Mouse (Mus musculus) cerebellum, adult 11 months (tissue): ENCODE results near the gene Hdac7.

Source experiments
- DNase-seq: peaks from one replicate; pipeline ENCODE4 v3.0.0; 2022

Gene Hdac7

DNA sequence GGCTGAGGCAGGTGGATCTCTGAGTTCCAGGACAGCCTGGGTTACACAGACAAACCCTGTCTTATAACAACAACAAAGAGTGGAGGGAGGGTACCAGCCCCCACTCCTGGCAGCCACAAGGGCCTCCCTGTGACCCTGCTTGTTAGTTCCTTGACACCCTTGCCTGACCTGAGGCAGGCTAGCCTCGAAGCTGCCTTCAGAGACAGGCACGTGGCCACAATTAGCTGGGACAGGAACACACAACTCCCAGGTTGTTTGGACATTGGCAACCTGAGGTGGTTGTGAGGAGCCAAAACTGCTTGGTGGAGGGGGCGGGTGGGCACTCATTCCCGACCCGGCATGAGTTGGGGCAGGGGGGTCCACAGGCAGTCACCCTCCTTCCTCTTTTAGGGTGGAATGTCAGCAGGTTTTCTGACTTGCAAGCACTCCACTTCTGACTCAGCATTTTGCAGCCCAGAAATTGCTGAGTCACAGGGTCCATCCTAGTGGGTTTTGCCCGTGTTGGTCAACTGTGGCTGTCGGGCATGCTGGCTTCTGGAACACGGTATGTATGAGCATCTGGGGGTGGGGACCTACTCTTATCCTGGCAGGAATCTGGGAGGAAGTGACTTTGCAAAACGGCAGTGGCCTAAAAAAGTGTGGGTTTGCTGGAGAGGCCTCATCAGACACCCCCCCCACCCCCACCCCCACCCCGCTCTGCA lies 57.7 kb downstream of the Hdac7 start:
- no peak for DNase-seq

DNA sequence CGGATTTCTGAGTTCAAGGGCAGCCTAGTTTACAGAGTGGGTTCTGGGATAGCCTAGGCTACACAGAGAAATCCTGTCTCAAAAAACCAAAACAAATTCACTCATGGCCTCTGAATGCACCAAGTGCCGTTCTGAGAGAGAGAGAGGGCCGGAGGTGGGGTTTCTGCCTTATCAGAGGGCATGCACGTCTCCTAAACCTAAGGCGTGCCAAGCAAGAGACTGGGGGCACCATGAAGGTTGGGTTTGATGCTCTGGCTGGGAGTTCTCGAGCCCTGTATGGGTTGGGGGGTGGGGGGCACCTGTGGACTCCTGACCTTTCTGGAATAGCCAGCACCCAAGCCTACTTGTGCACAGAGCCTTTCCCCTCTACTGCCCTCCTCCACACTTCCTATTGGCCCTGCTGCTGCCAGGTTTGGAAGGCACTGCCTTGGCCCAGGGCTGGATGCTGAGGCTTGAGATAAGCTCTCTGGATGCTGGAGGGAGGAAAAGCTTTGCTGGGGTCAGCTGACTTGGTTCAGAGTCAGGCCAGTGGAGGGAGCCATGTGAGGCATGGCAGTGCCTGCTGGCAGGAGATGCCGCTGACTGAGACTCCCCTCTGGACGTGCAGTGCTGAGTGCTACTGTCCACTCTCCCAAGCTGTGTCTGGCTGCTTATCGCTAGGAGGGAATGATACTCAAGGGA lies 58.4 kb downstream of the Hdac7 start:
- DNase-seq, result no peak

DNA sequence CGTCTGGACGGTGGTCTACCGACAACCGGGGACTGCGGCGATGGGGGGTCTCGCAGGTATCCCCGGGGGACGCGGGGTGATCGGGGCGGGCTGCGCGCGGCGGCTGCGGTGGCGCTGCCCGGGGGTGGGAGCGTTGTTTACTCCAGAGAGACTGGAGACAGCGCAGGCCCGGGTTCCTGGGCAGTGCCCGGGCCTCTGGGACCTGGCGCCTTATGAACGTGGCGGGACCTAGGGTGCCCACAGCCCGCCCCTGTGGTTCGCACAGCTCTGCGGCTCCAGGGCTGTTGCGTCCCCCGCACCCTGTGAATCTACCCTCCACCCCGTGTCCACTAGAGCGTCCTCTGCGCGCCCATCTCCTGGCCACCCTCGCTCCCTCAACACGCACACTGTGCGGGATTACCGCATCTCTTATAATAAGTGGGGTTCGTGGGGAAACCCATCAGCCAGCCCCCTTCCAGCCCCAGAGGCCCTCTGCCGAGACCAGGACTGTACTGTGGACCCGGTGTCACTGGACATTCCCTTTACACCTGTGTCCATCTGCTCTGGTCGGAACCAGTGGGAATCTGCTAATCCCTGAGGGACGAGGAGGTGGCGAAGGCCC lies 59.6 kb downstream of the Hdac7 start:
- no peak for DNase-seq

DNA sequence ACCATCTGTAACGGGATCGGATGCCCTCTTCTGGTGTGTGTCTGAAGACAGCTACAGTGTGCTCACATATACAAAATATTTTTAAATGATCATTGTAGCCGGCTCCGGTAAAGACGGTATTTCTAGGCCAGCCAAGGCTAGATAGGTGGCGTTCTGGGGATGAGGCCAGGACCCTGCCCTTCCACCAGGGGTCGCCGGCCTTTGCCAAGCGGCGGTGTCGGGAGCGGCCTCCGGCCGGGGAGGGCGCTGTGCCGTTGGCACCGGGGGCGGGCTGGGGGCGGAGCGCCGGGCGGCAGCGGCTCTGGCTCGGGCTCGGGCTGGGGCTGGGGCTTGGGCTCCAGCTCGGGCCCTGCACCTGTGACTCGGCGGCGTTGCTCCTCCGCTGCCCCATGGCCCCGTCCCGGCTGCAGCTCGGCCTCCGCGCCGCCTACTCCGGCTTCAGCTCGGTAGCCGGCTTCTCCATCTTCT lies 60.2 kb downstream of the Hdac7 start:
- DNase-seq, result peak; percentile 88

DNA sequence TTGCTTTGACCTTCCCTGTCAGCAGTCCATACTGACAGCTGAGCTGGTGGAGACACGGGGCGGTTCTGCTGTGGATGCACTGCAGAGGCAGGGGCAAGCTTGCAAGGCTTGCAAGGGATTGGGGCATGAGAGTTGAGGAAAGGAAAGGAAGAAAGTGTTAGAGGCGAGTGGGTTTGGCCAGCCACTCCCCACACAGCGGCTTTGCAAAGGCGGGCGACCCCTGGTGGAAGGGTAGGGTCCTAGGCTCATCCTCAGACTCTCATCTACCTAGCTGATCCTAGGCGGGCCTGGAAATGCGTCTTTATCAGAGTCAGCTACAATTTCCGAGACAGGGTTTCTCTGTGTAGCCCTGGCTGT lies 61.6 kb downstream of the Hdac7 start:
- DNase-seq, result no peak

DNA sequence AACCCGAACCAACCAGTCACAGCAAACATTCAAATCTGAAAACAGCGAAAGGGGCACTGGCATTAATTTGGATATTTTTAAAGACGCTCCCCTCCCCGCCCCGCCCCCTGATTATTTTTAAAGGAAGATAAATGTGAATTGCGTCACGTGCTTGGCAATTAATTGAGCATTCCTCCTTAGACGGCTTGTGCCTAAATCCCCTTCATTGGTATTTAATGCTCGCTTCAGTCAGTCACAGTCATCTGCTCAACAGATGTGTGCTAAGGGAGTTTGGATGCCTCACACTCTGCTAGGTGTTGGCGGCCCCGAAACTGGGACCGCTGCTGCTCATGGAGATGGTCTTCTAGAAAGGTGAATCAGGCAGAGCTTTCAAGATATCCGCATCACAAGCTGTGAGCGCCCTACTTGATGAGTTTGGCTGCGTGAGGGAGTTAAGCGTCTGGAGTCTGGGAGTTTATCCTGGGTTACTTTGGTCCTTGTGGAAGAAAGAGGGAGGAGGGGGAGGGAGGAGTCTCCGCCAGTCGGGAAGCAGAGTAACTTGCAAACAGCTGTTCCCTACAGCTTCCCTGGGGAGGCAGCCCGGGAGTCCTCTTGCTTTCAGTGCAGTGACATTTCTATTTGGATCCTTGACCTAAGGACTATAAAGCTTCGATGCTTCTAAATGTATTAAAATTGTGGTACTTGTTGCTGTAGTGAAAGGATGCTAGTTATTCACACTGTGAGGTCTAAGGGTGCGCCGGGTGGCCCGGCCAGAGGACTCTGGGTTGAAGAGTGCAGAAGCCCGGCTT lies 62.1 kb downstream of the Hdac7 start:
- DNase-seq, result no peak

DNA sequence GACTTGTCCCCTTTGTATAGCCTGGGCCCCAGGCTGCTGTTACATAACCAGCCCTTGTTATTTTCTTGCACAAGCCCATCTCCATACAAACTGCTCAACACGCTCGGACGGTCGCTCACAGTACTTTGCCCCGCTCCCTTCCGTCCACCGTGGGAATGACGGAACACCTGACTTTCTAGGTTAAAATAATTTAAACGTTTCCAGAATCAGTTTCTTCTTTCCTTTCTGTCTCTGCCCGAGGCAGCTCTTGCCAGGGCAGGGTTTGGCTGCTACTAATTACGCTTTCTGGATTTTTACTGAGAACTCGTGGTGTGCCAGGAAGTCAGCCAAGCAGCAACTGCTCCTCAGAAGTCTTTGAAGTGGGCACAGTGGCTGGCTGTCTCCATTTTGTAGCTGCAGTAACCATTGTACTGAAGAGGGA lies 63.7 kb downstream of the Hdac7 start:
- no peak for DNase-seq

DNA sequence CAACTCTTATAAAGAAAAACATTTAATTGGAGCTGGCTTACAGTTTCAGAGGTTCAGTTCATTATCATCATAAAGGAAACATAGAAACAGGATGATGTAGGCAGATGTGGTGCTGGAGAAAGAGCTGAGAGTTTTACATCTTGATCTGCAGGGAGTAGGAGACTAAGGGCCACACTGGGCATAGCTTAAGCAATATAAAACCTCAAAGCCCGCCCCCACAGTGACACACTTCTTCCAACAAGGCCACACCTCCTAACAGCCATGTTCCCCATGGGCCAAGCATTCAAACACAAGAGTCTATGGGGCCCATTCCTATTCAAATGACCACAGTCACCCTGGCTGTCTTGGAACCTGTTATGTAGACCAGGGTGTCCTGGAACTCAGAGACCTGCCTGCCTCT lies 64.7 kb downstream of the Hdac7 start:
- no peak for DNase-seq

DNA sequence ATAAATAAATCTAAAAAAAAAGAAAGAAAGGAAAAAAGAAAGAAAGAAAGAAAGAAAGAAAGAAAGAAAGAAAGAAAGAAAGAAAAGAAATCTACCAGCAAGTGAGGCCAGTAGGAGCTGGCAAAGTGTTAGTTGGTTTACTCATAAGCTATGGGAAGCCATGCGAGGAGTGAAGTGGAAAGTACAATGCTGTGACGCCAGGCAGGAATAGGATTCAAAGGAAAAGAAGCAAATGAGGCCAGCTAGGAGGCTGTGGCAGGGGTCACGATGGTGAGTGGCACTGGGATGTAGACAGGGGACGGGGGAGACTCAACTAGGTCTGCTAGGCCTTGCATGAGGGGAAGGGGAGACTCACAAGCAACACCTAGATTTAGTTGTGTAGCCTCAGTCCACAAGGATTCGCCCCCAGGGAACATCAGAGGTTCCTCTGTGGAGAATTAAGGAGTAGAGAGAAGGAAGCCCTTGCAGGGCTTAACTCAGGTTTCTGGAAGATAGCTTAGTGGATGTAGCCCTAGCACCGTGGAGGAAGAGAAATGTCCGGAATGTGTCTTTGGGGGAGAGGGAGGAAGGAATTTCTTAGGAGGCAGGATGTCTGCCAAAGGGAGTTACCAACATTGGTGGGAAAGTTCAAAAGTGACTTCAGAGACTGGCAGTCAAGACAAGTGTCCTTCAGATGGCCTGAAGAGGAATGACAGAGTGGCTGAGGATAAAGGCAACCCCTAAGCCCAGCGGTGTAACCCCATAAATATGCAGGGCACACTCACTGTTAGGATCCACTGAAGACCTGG lies 65.8 kb downstream of the Hdac7 start, which contains the start of gene Slc48a1:
Gene Slc48a1 (plus strand): TSS at position 210 of the 788 bp plus-strand sequence.
- DNase-seq, result no peak

DNA sequence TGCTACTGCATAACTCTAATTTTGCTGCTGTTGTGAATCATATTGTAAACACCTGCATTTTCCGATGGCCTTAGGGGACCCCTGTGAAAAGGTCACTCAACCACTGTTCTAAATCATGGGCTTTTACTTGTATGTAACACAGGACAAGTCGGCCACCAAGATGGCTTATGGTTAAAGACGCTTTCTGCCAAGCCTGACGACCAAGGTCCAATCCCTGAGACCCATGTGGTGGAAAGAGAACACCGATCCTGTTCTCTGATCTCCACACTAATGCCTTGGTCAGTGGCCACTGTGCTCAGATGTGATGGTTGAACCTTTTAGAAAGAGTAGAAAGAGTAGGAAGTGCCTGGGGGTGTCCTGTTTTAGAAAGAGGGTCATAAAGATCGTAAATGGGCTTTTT lies 67.4 kb downstream of the Hdac7 start:
- DNase-seq, result no peak

DNA sequence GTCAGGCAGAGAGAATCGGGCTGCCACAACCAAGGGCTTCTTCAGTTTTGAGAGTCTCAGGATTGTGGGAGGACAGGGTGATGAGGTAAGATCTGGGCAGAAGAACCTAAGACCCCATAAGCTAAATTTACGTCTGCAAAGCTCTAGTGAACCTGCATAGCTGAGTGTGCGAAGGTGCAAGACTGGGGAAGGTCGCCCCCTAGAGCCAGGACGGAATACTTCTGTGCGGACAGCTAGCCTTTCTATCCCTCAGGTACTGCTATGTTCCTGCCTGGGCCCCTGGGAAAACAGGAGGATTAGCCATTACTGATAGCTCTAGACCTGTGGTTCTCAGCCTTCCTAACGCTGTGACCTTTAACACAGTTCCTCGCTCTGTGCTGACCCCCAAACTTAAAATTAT lies 67.8 kb downstream of the Hdac7 start:
- DNase-seq, result no peak

DNA sequence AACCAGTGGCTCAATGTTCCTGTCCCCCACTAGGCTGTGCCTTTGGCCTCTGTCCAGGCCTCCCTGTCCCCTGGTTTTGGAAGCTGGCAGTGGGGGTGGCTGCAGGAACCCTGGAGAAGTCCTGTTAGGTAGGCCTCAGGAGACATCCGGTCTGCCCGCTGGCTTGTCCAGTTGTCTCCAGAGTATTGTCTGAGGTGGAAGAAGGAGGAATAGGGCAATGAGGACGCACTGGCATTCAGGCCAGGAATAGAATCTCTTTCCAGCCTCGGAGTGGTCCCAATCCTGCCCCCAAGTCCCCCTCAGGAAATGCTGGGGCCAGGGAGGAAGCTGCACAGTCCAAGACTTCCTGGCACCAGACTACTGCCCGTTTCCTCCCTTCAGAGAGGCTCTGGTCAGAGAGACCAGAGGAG lies 70.3 kb downstream of the Hdac7 start:
- DNase-seq, result no peak

DNA sequence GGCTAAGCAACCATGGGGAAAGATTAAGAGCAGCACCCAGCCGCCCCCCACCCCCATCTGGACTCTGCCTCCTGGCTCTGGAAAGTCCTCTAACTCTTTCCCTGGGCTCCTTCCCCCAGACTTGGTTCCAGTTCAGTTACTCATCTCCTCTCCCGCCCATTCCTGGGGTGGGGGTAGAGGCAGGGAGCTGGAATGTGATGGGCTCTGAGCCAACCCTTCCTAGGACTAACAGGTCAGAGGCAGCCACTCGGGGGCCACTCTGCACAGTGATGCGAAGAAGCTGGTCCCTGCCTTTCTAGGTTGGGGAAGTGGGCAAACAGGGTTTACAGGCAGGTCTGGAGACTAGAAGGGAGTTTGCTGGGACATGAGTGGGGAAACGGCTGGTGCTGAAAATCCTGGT lies 71.2 kb downstream of the Hdac7 start:
- no peak for DNase-seq

DNA sequence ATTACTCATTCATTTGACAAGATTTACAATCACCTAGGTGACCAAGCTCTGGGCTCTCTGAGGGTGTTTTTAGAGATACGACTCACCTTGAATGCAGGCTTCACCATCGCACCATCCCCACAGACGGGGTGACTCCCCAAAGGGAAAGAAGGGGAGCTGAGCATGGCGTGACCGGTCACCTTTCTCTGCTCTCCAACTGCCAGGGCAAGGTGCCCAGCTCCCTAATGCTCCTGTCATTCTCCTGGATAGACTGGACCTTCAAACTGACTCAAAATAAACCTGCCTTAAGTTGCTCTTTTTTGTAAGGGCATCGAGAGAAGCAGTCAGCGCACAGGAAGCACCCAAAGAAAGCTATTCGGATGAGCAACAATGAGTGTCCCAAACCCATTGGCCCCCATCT lies 74.0 kb downstream of the Hdac7 start:
- no peak for DNase-seq

DNA sequence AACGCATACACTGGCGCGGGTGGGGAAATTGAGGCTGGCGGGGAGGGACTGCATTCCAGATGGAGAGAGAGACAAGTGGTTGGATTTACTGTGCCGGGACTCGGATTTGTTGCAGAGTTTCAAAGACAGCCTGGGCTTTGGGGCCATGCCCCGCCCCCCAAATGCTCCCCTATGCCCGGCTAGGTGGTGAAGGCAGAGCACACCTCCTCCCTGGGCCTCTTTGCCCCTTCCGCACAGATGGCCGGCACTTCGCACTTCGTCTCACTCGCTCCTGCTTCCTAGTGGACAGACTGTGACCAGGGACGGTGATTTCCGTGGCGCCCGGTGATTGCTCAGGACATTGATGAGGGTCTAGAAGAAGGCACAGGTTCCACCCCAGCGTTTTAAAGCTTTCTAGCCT lies 76.1 kb downstream of the Hdac7 start:
- DNase-seq, result no peak

DNA sequence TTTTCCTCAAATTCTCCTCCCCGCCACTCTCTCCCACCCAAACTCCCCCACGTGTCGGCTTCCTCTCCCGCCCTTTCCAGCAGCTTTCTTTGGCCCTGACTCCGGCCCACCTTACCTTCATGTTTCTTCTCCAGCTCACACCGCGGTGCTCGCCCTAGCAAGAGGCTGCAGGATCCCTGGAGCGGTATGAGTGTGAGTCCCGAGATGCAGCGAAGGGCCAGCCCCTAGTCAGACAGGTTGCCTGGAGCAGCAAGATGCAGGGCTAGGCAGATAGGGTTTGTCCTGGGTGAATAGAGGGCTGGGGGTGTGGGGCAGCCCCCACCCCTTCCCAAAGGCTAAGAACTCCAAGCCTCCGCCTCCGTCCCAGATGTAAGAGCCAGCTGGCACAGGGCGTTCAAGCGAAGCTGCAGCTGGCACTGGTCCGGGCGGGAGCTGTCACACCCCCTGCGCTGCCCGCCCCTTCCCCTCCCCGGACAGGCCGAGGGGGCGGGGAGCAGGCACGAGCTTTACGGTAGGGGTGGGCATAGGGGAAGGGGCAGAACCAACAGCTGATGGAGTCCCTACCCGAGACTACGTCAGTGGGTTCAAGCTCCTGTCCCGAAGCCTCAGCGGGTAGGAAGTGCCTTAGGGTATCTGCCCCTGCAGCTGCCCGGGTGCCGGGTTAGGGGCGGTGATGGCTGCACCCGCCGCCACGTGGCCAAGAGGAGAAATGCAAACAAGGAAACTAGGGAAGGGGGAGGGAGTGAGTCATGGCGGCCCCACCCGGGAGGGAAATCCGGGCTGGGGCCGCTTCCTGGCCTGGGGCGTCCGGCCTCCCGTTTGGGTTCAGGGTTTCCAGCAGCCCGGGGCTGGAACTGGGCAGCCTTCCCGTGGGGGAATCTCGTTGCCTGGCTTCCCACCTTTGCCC lies 76.8 kb downstream of the Hdac7 start, which contains the start of gene Rapgef3:
Gene Rapgef3 (minus strand): TSS at position 693 of the 907 bp plus-strand sequence.
- peak; percentile 41 for DNase-seq

DNA sequence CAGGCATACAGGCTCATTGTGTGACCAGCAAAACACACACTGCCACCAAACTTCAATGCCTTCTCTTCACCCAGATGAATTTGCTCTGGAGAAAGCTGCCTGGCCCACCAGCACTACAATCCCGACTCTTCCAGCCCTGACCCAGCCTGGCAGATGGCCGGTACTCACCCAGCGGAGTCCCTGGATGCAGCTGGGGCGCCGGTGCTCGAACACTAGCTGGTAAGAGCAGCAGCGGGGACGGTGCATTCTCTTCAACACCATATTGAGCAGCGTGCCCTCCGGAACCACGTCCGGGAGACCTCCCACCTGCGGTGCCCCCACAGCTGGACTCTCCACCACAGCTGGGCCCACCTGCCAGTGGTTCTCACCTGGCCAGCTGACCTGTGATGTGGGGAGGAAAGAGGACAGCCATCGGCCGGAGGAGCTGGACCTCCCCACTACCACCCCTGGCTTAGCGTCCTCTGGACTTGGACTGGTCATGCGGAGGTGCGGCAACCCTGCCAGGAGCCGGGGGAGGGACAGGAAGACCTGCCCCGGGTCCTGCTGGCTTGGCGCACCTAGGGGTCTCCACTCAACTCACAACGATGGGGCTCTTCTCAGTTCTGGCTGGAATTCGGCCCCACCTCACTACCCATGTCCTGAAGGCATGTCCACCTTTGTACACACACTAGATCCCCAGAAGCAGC lies 77.6 kb downstream of the Hdac7 start:
- no peak for DNase-seq

DNA sequence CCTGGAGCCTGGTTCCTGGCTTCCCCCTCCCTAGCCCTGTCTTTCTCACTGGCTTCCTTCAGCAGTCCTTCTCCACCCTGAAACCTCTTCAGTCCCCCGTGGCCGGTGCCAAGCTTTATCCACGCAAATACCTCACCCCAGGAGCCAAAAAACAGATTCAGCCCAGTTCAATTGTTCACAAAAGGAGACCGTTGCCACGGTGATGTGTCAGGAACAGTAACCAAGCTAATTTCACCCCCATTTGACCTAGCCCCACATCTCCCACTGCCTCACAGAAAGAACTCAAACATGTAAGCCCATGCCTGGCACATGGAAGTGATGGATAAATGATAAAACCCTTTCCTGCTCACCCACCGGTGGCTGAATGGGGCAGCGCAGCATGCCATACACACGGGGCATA lies 78.1 kb downstream of the Hdac7 start:
- no peak for DNase-seq

DNA sequence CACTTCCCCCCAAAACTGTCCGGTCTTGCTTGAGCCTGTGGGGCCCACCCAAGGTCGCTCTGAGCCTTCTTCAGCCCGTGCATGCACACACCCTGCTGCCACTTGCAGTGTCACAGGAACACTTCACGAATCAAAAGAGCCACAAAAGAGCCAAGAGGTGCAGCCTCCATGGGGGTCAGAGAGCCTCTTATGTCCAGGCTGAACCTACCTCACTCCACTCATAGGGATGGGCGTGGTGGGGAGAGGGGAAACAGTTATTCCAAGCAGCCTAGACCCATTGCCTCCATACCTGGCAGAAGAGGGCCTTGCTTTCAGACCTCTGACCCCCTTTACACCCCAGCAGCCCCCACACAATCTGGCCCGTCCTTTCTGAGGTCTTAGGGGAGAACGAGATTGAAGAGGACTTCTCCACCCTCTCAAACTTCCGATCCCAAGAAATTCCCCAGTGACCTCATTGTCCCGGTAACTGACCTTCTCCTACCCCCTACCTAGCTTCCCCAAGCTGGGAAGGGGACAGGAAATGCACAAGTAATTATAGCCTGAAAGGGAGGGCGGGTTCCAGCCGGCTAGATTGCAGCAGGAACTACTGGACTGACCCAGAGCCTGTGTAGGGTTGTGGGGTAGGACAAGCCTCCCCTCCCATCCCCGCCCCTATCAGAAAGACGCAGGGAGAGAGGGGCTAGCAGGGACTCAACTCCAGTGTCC lies 79.1 kb downstream of the Hdac7 start:
- DNase-seq, result no peak

DNA sequence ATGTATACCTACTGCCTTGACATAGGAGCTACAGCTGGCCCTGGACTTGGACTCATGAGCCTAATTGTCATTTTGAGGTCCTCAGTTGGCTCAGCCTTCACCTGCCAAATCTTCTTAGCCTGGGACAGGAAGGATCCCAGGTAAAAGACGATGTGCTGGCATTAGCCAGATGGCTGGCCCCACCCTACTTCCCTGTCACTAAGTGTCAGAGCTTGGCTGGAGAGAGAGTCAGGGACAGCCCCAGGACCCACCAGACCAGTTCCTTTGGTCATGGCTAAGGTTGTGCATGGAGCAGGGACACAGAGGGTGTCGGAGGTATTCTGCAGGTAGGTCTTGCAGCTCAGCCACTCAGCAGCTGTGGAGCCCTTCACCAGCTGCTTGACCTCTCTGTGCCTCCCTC lies 79.8 kb downstream of the Hdac7 start:
- DNase-seq, result no peak
